Mouse (Mus musculus): ENCODE data around the gene Gemin5.

- TF ChIP-seq CTCF (IDR thresholded peaks at IDR 0.05; ENCODE audit: low read depth) (no peak), EP300 (IDR thresholded peaks at IDR 0.05; ENCODE audit: low read depth) (no peak)
Measured at GRCm38 (mm10) chr11:58156871-58157270, 11.5 kb downstream of the Gemin5 start.
